Mouse (Mus musculus) forebrain, postnatal 0 days (tissue): ENCODE measurements around the gene Arhgef12. TPM values are rescaled to one million over a fixed set of nuclear protein-coding genes. Genes with fewer than 3 reads are reported as not detected.

Experiments
- ATAC-seq: fragments of 200-750 bp; cut with Nextera tagmentation; 2 replicates; pipeline ENCODE4 v1.8.0; 2017; ENCODE audit warnings: mild to moderate bottlenecking, moderate library complexity
- DNase-seq: peaks from one replicate; pipeline ENCODE4 v3.0.0-alpha.2; 2015
- H3K27ac ChIP-seq: fragments of 300-500 bp; sonication (generic); 2 replicates; pipeline ENCODE4 v1.5.1; 2014; ENCODE audit warnings: low read depth, mild to moderate bottlenecking, antibody characterized with exemption, low read length, moderate library complexity, mixed read lengths
- H3K27me3 ChIP-seq: fragments of 300-500 bp; sonication (generic); 2 replicates; pipeline ENCODE4 v1.6.1; 2014; ENCODE audit warnings: mild to moderate bottlenecking, low read length, mixed read lengths; ENCODE audit not compliant: insufficient read depth
- H3K36me3 ChIP-seq: fragments of 300-500 bp; sonication (generic); 2 replicates; pipeline ENCODE4 v1.6.1; 2014; ENCODE audit warnings: mild to moderate bottlenecking, moderate library complexity; ENCODE audit not compliant: insufficient read depth
- H3K4me1 ChIP-seq: fragments of 300-500 bp; sonication (generic); 2 replicates; pipeline ENCODE4 v1.6.1; 2014; ENCODE audit warnings: antibody characterized with exemption; ENCODE audit not compliant: insufficient read depth
- H3K4me2 ChIP-seq: fragments of 300-500 bp; sonication (generic); 2 replicates; pipeline ENCODE4 v1.6.1; 2014; ENCODE audit warnings: low read depth, mild to moderate bottlenecking, moderate library complexity
- H3K4me3 ChIP-seq: fragments of 300-500 bp; sonication (generic); 2 replicates; pipeline ENCODE4 v1.5.1; 2014; ENCODE audit warnings: low read depth, low read length, mixed read lengths
- H3K9ac ChIP-seq: fragments of 300-500 bp; sonication (generic); 2 replicates; pipeline ENCODE4 v1.6.1; 2014; ENCODE audit warnings: mild to moderate bottlenecking
- H3K9me3 ChIP-seq: fragments of 300-500 bp; sonication (generic); 2 replicates; pipeline ENCODE4 v1.6.1; 2016; ENCODE audit warnings: low read length
- CTCF ChIP-seq: sonication (generic); IDR thresholded peaks from 2 replicates; pipeline ENCODE4 v1.5.1; 2016; ENCODE audit warnings: antibody characterized with exemption, control low read depth, low read depth
- WGBS: fragments of 180-500 bp; shearing (Covaris S2); extraction: QIAGEN DNeasy Blood & Tissue Kit; methylation state at CpG from one replicate; pipeline ENCODE4 v1.1.7; 2014; 5-methylcytosine and 5-hydroxymethylcytosine counted together
- polyA plus RNA-seq: library from polyadenylated mRNA; unstranded; fragments of >200 nt; fragmentation: Nextera tagmentation; extraction: Ambion mirVana; gene quantifications from 2 replicates; pipeline ENCODE4 v1.2.1, GENCODE M21; 2015
- total RNA-seq: library from RNA; depleted of rRNA; stranded (reverse); fragments of >200 nt; gene quantifications from 2 replicates; pipeline ENCODE4 v1.2.3, GENCODE M21; 2014

Gene Arhgef12
- total and polyA plus RNA-seq, 2 experiments from 2014 or later, result 12.2 to 98.7 TPM

GRCm38 (mm10) chr9:42962506-42962905 lies 144.5 kb downstream of the Arhgef12 start:
- no peaks in the 10 kb centered on the region for H3K9me3 ChIP-seq
- peaks cover 12% of the 10 kb centered on the region for H3K36me3 ChIP-seq
- WGBS, result 85% methylated on average over 6 of the region's 6 CpGs
- no peaks in the 10 kb centered on the region for H3K4me1 ChIP-seq
- no peak overlapping the region for H3K4me2 ChIP-seq
- no peak for ATAC-seq
- H3K27ac ChIP-seq, result no peak overlapping the region
- DNase-seq, result no peak
- no peak overlapping the region for H3K9ac ChIP-seq
- no peak for TF ChIP-seq CTCF
- no peaks in the 10 kb centered on the region for H3K27me3 ChIP-seq
- H3K4me3 ChIP-seq, result no peak overlapping the region

- Histone ChIP-seq H3K9me3 (no peaks in the 10 kb centered on the region), H3K9ac (no peak overlapping the region), H3K4me1 (0 out of 2 replicates have a peak, but pooled peaks cover 6% of the 10 kb centered on the region), H3K27me3 (no peaks in the 10 kb centered on the region), H3K4me2 (no peak overlapping the region), H3K36me3 (no peaks in the 10 kb centered on the region; the same call in 1 of the 2 replicates), H3K27ac (no peak overlapping the region), H3K4me3 (no peak overlapping the region)
- ATAC-seq, result no peak
- WGBS, result 67% methylated on average over 7 of the region's 7 CpGs
- DNase-seq, result no peak
- no peak for TF ChIP-seq CTCF
These were observed 148.6 kb downstream of the Arhgef12 start for GRCm38 (mm10) chr9:42958401-42958800.

- ATAC-seq (no peak), DNase-seq (no peak)
- H3K4me1 ChIP-seq, result no peaks in the 10 kb centered on the region
- H3K27me3 ChIP-seq, result no peaks in the 10 kb centered on the region
- H3K36me3 ChIP-seq, result no peaks in the 10 kb centered on the region
- TF ChIP-seq CTCF, result no peak
- no peak overlapping the region for H3K4me3 ChIP-seq
- no peaks in the 10 kb centered on the region for H3K9me3 ChIP-seq
- H3K4me2 ChIP-seq, result no peak overlapping the region
- H3K27ac ChIP-seq, result no peak overlapping the region
- 50% methylated on average over 1 of the region's 1 CpGs for WGBS
- no peak overlapping the region for H3K9ac ChIP-seq
These were observed 158.7 kb downstream of the Arhgef12 start for GRCm38 (mm10) chr9:42948381-42948780.

GRCm38 (mm10) chr9:42945174-42945573 lies 161.9 kb downstream of the Arhgef12 start:
- H3K27ac ChIP-seq, result no peak overlapping the region
- no peaks in the 10 kb centered on the region for H3K36me3 ChIP-seq
- DNase-seq, result no peak
- H3K4me2 ChIP-seq, result peak overlapping the region; percentile 99; the same call in 1 of the 2 replicates
- no peaks in the 10 kb centered on the region for H3K4me1 ChIP-seq
- ATAC-seq, result no peak
- no peaks in the 10 kb centered on the region for H3K27me3 ChIP-seq
- no peak for TF ChIP-seq CTCF
- 80% methylated on average over 7 of the region's 7 CpGs for WGBS
- H3K9me3 ChIP-seq, result no peaks in the 10 kb centered on the region
- no peak overlapping the region for H3K4me3 ChIP-seq
- no peak overlapping the region for H3K9ac ChIP-seq

- Histone ChIP-seq H3K36me3 (no peaks in the 10 kb centered on the region), H3K4me2 (peak overlapping the region; percentile 99), H3K27me3 (no peaks in the 10 kb centered on the region), H3K9ac (peak overlapping the region; percentile 80), H3K4me3 (peak overlapping the region; percentile 74), H3K27ac (no peak overlapping the region), H3K9me3 (no peaks in the 10 kb centered on the region), H3K4me1 (no peaks in the 10 kb centered on the region)
- DNase-seq (peak; percentile 90), ATAC-seq (peak; percentile 89)
- peak; percentile 96 for TF ChIP-seq CTCF
- WGBS, result 1% methylated on average over 51 of the region's 52 CpGs
These were observed 162.5 kb downstream of the Arhgef12 start for GRCm38 (mm10) chr9:42944536-42945006.

- DNase-seq, result peak; percentile 31
- peak; percentile 43 for TF ChIP-seq CTCF
- Histone ChIP-seq H3K27ac (peak within 1 kb of the TSS; percentile 54; the same call in 1 of the 2 replicates), H3K9me3 (no peaks in the 10 kb centered on the region), H3K9ac (peak within 1 kb of the TSS; percentile 80), H3K4me1 (no peaks in the 10 kb centered on the region), H3K27me3 (no peaks in the 10 kb centered on the region; the same call in 1 of the 2 replicates), H3K36me3 (no peaks in the 10 kb centered on the region), H3K4me3 (peak within 1 kb of the TSS; percentile 74), H3K4me2 (peak within 1 kb of the TSS; percentile 99)
- peak; percentile 85 for ATAC-seq
- WGBS, result under 1% methylated on average over 55 of the region's 68 CpGs
These were observed 163.1 kb downstream of the Arhgef12 start, which contains the start of gene Grik4 for GRCm38 (mm10) chr9:42943781-42944535. Grik4 (minus strand) TSS chr9:42944493.

DNA sequence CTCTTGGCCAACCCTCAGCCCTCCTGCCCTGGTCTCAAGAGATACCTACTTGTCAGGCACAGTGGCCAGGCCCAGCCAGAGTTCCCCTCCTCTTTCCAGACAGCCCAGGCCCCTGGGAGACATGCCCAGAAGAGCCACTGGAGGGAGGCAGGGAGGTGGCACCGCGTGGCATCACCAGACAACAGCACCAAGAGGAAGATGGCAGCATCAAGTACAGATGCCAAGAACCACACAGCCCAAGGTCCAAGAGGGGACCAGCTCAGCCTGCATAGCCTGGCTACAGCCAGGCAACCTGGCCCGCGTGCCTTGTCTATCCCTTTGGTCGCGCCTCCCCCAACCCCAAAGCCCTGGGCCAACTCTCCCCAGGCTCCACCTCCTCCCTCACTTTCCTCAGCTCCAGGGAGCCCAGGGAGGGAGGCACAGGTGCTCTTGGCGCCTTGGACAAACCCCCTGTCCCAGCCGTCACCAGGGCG lies 163.9 kb downstream of the Arhgef12 start:
- DNase-seq (peak; percentile 71), ATAC-seq (peak; percentile 53)
- Histone ChIP-seq H3K4me1 (no peaks in the 10 kb centered on the region), H3K27ac (no peak overlapping the region), H3K36me3 (no peaks in the 10 kb centered on the region), H3K4me3 (peak overlapping the region; percentile 74), H3K9ac (peak overlapping the region; percentile 80), H3K4me2 (peak overlapping the region; percentile 99), H3K27me3 (no peaks in the 10 kb centered on the region; the same call in 1 of the 2 replicates), H3K9me3 (no peaks in the 10 kb centered on the region)
- TF ChIP-seq CTCF, result peak; percentile 62
- 5% methylated on average over 9 of the region's 9 CpGs for WGBS
